Mouse (Mus musculus) hindbrain, postnatal 0 days (tissue): Measurements from ENCODE around the gene Hectd2. TPM values are rescaled to one million over a fixed set of nuclear protein-coding genes. Genes with fewer than 3 reads are reported as not detected.

Source experiments
- ATAC-seq: fragments of 200-750 bp; cut with Nextera tagmentation; 2 replicates; pipeline ENCODE4 v1.8.0; 2017; ENCODE audit warnings: mild to moderate bottlenecking, moderate TSS enrichment, moderate library complexity
- DNase-seq: peaks from one replicate; pipeline ENCODE4 v3.0.0-alpha.2; 2015; ENCODE audit warnings: low spot score
- H3K27ac ChIP-seq: fragments of 300-500 bp; sonication (generic); 2 replicates; pipeline ENCODE4 v1.5.1; 2014; ENCODE audit warnings: mild to moderate bottlenecking
- H3K27me3 ChIP-seq: fragments of 300-500 bp; sonication (generic); 2 replicates; pipeline ENCODE4 v1.6.1; 2014; ENCODE audit warnings: low read length, mixed read lengths; ENCODE audit not compliant: insufficient read depth
- H3K36me3 ChIP-seq: fragments of 300-500 bp; sonication (generic); 2 replicates; pipeline ENCODE4 v1.6.1; 2014; ENCODE audit warnings: low read length, mixed read lengths; ENCODE audit not compliant: insufficient read depth
- H3K4me1 ChIP-seq: fragments of 300-500 bp; sonication (generic); 2 replicates; pipeline ENCODE4 v1.6.1; 2014; ENCODE audit warnings: antibody characterized with exemption, low read length, mixed read lengths; ENCODE audit not compliant: insufficient read depth
- H3K4me2 ChIP-seq: fragments of 300-500 bp; sonication (generic); 2 replicates; pipeline ENCODE4 v1.6.1; 2014; ENCODE audit warnings: low read depth, mild to moderate bottlenecking, low read length, moderate library complexity, mixed read lengths
- H3K4me3 ChIP-seq: fragments of 300-500 bp; sonication (generic); 2 replicates; pipeline ENCODE4 v1.5.1; 2014; ENCODE audit warnings: low read length
- H3K9ac ChIP-seq: fragments of 300-500 bp; sonication (generic); replicated peaks from 2 replicates; pipeline ENCODE4 v1.6.1; 2014; ENCODE audit warnings: mild to moderate bottlenecking, low read length, moderate library complexity, mixed read lengths
- H3K9me3 ChIP-seq: fragments of 300-500 bp; sonication (generic); 2 replicates; pipeline ENCODE4 v1.6.1; 2016; ENCODE audit warnings: low read length, mixed read lengths
- CTCF ChIP-seq: IDR thresholded peaks from 2 replicates; pipeline ENCODE4 v1.5.1; 2016; ENCODE audit warnings: antibody characterized with exemption, control low read depth, low read depth
- WGBS: fragments of 180-500 bp; shearing (Covaris S2); extraction: QIAGEN DNeasy Blood & Tissue Kit; methylation state at CpG from one replicate; pipeline ENCODE4 v1.1.7; 2014; 5-methylcytosine and 5-hydroxymethylcytosine counted together
- polyA plus RNA-seq: library from polyadenylated mRNA; unstranded; fragments of >200 nt; fragmentation: Nextera tagmentation; extraction: Ambion mirVana; gene quantifications from 2 replicates; pipeline ENCODE4 v1.2.1, GENCODE M21; 2015
- total RNA-seq: library from RNA; depleted of rRNA; stranded (reverse); fragments of >200 nt; gene quantifications from 2 replicates; pipeline ENCODE4 v1.2.3, GENCODE M21; 2014

Hectd2 gene
- total and polyA plus RNA-seq, 2 experiments from 2014 or later, result 6.7 to 20.7 TPM

- no peaks in the 10 kb centered on the region for H3K36me3 ChIP-seq
- no peak overlapping the region for H3K9ac ChIP-seq
- 73% methylated on average over 6 of the region's 6 CpGs for WGBS
- no peak for TF ChIP-seq CTCF
- ATAC-seq (no peak), DNase-seq (no peak)
- H3K9me3 ChIP-seq, result no peaks in the 10 kb centered on the region
- H3K27ac ChIP-seq, result no peak overlapping the region
- no peak overlapping the region for H3K4me3 ChIP-seq
- H3K4me2 ChIP-seq, result no peak overlapping the region
- no peaks in the 10 kb centered on the region for H3K4me1 ChIP-seq
- no peaks in the 10 kb centered on the region for H3K27me3 ChIP-seq
These were observed 110.0 kb downstream of the Hectd2 start for GRCm38 (mm10) chr19:36664417-36664816.

GRCm38 (mm10) chr19:36665206-36665605 is 110.8 kb downstream of the Hectd2 start:
- no peaks in the 10 kb centered on the region for H3K4me1 ChIP-seq
- no peak for ATAC-seq
- no peaks in the 10 kb centered on the region for H3K36me3 ChIP-seq
- H3K27me3 ChIP-seq, result no peaks in the 10 kb centered on the region
- no peak overlapping the region for H3K27ac ChIP-seq
- DNase-seq, result no peak
- H3K4me3 ChIP-seq, result no peak overlapping the region
- WGBS, result 91% methylated on average over 7 of the region's 7 CpGs
- H3K4me2 ChIP-seq, result no peak overlapping the region
- no peaks in the 10 kb centered on the region for H3K9me3 ChIP-seq
- H3K9ac ChIP-seq, result no peak overlapping the region
- no peak for TF ChIP-seq CTCF

- Histone ChIP-seq H3K9me3 (no peaks in the 10 kb centered on the region), H3K36me3 (no peaks in the 10 kb centered on the region), H3K27me3 (no peaks in the 10 kb centered on the region), H3K4me2 (no peak overlapping the region), H3K4me1 (no peaks in the 10 kb centered on the region), H3K27ac (no peak overlapping the region), H3K4me3 (no peak overlapping the region), H3K9ac (no peak overlapping the region)
- WGBS, result 73% methylated on average over 5 of the region's 5 CpGs
- ATAC-seq (no peak), DNase-seq (no peak)
- no peak for TF ChIP-seq CTCF
These were observed 111.2 kb downstream of the Hectd2 start for GRCm38 (mm10) chr19:36665641-36666040.

- Histone ChIP-seq H3K27ac (no peak overlapping the region), H3K9ac (no peak overlapping the region), H3K9me3 (no peaks in the 10 kb centered on the region), H3K4me2 (no peak overlapping the region), H3K27me3 (no peaks in the 10 kb centered on the region), H3K36me3 (no peaks in the 10 kb centered on the region), H3K4me1 (no peaks in the 10 kb centered on the region), H3K4me3 (no peak overlapping the region)
- ATAC-seq (no peak), DNase-seq (no peak)
- WGBS, result 84% methylated on average over 5 of the region's 5 CpGs
- TF ChIP-seq CTCF, result no peak
These were observed 112.0 kb downstream of the Hectd2 start for GRCm38 (mm10) chr19:36666471-36666870.

GRCm38 (mm10) chr19:36667368-36667767 is 112.9 kb downstream of the Hectd2 start:
- H3K36me3 ChIP-seq, result no peaks in the 10 kb centered on the region
- 95% methylated on average over 6 of the region's 6 CpGs for WGBS
- ATAC-seq, result no peak
- no peaks in the 10 kb centered on the region for H3K27me3 ChIP-seq
- H3K9me3 ChIP-seq, result no peaks in the 10 kb centered on the region
- no peak overlapping the region for H3K9ac ChIP-seq
- no peak overlapping the region for H3K4me2 ChIP-seq
- H3K4me1 ChIP-seq, result no peaks in the 10 kb centered on the region
- DNase-seq, result no peak
- no peak for TF ChIP-seq CTCF
- no peak overlapping the region for H3K4me3 ChIP-seq
- no peak overlapping the region for H3K27ac ChIP-seq

- Histone ChIP-seq H3K4me3 (no peak overlapping the region), H3K36me3 (no peaks in the 10 kb centered on the region), H3K9me3 (no peaks in the 10 kb centered on the region), H3K4me2 (no peak overlapping the region), H3K4me1 (no peaks in the 10 kb centered on the region), H3K9ac (no peak overlapping the region), H3K27me3 (no peaks in the 10 kb centered on the region), H3K27ac (no peak overlapping the region)
- DNase-seq (no peak), ATAC-seq (no peak)
- 59% methylated on average over 1 of the region's 1 CpGs for WGBS
- TF ChIP-seq CTCF, result no peak
These were observed 113.7 kb downstream of the Hectd2 start for GRCm38 (mm10) chr19:36668098-36668497.

- Histone ChIP-seq H3K4me3 (no peak overlapping the region), H3K27ac (no peak overlapping the region), H3K9me3 (no peaks in the 10 kb centered on the region), H3K27me3 (no peaks in the 10 kb centered on the region), H3K9ac (no peak overlapping the region), H3K4me1 (no peaks in the 10 kb centered on the region), H3K36me3 (no peaks in the 10 kb centered on the region), H3K4me2 (no peak overlapping the region)
- DNase-seq (no peak), ATAC-seq (no peak)
- 63% methylated on average over 2 of the region's 2 CpGs for WGBS
- no peak for TF ChIP-seq CTCF
These were observed 114.6 kb downstream of the Hectd2 start for GRCm38 (mm10) chr19:36668881-36669639.
